Mouse (Mus musculus): ENCODE measurements around the gene Ammecr1. TPM values are rescaled to one million over a fixed set of nuclear protein-coding genes. Genes with fewer than 3 reads are reported as not detected.
A peak's percentile ranks its signal among the peaks of the same experiment; 100 is the strongest.

Gene Ammecr1
- polyA plus RNA-seq (2017; shearing (Covaris generic)): 1 to 10 TPM; 6.2 to 9.9 TPM

- peak; percentile 84 for ATAC-seq
Measured at GRCm38 (mm10) chrX:142966008-142966966, at the start of gene Ammecr1. Ammecr1 (minus strand) TSS chrX:142966728.

DNA sequence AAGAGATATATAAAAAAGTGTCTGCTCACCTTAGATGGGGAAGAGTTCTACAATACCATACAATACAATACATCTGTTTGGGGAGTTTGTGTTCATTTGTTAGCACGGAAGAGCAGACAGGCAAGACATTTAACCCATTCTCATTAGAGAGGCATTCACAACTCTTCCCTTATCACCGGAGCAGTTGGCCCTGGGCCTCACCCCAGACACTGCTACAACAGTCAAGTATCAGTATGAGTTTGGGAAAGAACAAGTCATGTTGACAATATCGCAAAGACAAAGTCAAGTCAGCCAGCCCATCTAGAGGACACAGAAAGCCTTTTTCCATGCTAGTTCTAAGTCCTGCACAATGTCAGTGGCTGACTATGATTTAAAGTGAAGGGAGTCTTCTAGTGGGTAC, 47.6 kb upstream of the Ammecr1 start:
- ATAC-seq: no peak

- ATAC-seq: no peak
Measured at GRCm38 (mm10) chrX:143012334-143012733, 45.8 kb upstream of the Ammecr1 start.

- no peak for ATAC-seq
Measured at GRCm38 (mm10) chrX:143011865-143012264, 45.3 kb upstream of the Ammecr1 start.

DNA sequence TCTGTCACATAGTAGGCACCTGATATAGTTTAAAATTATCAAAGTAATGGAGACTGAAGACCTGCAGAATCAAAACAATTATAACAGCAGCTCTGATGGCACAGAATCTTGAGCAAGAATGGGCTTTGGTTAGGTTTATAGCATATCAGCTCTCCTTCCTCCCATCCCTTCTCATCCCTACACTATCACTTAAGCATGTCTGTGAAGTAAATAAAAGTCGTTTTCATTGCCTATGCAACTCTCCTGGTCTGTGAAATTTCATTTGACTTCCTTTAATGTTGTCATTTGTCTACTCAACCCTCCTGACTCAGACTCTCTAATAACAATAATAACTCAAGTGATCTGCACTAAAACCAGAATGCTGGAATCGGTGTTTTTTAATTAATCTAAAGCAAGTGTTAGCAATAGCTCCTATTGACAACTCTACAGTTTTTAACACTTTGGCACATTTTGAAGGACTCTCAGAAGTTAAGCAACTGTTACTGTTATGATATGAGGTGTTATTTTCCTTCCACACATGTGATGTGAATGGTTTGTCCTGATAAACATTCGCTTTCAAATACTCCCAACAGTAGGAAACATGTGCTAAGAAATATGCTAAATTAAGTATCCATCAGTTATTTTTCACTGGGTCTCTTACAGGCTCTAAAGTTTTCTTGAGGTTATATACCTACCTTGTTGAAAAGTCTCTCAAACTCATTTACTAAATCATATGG, 37.8 kb upstream of the Ammecr1 start:
- ATAC-seq: no peak

GRCm38 (mm10) chrX:142997214-142997613, 30.7 kb upstream of the Ammecr1 start:
- ATAC-seq: no peak

DNA sequence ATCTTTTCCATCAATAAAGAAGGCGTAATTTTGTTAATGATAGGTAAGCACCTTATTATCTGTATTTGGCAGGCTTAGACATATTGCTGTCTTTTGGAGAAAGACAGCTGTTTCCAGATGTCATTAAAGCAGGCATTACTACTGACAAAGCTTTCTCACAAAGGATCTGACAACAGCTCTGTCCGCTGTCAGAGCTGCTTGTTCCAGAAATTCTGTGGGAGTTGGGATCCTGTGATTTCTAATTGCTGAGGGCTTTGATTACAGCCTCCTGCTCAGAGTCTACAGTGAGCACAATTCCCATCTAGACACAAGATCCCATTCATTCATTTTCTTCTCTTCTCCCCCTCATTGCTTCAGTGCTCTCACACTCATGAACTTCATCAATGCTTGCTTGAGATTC, 28.0 kb upstream of the Ammecr1 start:
- ATAC-seq: no peak

GRCm38 (mm10) chrX:142984170-142984569, 17.6 kb upstream of the Ammecr1 start:
- ATAC-seq: no peak

DNA sequence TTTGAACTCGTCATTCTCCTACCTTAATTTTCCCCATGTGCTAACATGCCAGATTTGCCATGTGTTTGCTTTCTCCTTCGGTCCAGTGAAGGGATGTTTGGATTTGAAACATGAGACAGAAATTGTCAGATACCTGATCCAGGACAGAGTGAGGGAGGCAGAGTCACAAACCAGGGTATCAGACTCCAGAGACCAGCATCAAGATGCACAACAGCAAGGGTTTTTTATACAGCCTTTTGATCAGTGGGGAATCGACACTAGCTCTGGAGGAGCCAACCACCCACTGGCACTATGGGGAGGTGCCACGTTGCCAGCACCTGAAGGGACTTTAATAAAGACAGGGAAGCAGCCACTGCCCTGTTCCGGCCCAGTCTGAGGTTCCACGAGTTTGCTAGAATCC, 17.1 kb upstream of the Ammecr1 start:
- no peak for ATAC-seq

- ATAC-seq: no peak
Measured at GRCm38 (mm10) chrX:142981530-142982130, 15.1 kb upstream of the Ammecr1 start.

GRCm38 (mm10) chrX:142980855-142981529, 14.5 kb upstream of the Ammecr1 start:
- no peak for ATAC-seq

DNA sequence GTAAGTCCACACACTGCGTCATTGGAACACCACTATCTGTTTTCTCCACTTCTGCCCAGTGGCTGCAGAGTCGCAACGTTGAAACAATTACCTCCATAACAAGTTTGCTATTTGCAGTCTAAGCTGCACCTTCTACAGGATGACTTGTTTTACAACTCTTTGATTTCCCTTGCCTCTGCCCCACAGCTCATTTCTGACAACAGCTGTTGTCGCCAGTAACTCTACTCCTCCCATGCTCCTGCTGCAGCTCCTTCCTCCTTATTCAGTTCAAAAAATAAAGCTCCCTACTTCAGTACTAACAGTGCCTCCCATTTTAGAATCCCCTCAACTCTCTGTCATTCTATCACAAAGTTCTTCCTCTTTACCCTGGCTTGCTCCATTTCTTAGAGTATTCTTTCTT, 12.7 kb upstream of the Ammecr1 start:
- ATAC-seq: no peak

- ATAC-seq: no peak
Measured at GRCm38 (mm10) chrX:142972443-142972970, 6.0 kb upstream of the Ammecr1 start.

- no peak for ATAC-seq
Measured at GRCm38 (mm10) chrX:142971759-142972158, 5.2 kb upstream of the Ammecr1 start.

GRCm38 (mm10) chrX:142967067-142967466, 539 bp upstream of the Ammecr1 start:
- no peak for ATAC-seq

DNA sequence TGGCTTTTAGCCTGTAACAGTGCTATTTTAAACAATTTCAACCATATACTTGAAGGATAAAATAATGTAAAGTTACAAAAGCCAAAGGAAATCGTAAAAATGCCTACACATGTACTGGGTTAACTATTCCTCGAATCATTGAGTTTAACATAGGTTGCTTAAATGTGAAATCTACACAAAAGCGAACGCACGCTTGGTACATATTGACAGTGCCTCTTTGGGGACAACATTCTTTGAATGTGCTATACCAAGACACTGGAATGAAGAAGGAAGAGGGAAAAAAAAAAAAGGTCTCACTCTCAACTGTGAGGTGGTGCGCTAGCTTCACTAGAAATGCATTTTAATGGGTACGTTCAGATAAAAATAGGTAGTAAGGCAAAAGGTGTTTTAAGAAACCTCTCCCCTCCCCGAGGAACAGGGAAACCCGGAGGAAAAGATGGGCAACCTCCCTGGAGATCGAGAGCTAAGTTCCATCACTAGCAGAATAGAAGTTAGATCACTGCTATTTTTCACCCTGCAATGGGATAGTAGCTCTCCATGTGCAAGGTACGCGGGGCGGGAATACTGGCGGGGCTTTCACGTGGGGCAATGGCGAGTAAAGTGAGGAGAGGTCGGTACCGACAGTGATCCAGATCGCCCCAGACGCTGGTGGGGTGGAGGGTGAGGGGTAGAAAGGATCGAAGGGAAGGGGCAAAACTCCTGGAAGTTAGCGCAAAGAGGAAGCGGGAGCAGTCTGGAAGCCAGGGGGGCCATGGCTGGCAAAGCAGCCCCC, 1.1 kb downstream of the Ammecr1 start:
- peak; percentile 3 for ATAC-seq

GRCm38 (mm10) chrX:142960434-142960833, 6.1 kb downstream of the Ammecr1 start:
- no peak for ATAC-seq

DNA sequence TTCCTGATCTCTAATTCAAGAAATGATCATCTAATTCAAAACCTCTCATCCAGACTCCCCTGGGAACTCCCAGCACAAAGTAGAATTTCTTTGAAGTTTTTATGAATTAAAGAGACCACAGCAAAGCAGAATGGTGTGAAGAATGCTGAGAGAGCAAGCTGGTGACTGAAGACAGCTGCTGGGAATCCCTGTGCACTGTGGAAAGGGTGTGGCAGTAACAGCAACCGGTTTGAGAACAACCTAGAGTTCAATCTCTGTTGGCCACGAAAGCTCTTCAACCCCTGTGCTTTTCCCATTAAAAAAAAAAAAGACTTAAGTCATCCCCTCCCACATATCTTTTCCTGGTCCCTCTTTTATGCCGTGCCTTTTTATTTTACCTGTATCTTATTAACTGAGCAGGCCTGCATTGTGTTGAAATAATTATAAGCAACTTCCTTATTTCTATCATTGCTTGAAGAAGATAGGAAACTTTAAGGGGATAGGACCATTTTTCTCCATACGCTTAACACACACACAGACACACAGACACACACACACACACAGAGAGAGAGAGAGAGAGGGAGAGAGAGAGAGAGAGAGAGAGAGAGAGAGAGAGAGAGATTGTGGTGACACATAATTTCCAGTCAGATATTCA, 6.7 kb downstream of the Ammecr1 start:
- no peak for ATAC-seq

GRCm38 (mm10) chrX:142928430-142928829, 38.1 kb downstream of the Ammecr1 start:
- peak; percentile 36 for ATAC-seq

GRCm38 (mm10) chrX:142917394-142917793, 49.1 kb downstream of the Ammecr1 start:
- no peak for ATAC-seq

DNA sequence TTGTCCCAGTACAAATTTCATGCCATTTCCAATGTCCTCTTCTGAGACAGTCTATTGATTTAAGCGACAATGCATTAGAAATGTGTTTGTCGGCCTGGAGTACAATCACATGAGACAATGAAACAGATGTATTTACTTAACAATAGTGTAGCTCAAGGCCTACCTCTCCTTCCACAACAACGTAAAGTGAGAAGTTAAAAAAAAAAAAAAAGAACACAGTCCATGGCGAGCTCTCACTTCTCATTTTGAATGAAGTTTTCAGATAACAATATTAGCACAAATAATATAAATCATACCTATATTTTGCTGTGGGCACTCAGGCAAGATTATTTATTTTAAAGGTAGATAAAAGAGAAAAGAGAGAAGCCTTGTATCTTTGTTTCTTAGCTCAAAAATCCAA, 49.8 kb downstream of the Ammecr1 start:
- no peak for ATAC-seq
